Mouse (Mus musculus): ENCODE measurements around the gene Cfap97d1.

DNA sequence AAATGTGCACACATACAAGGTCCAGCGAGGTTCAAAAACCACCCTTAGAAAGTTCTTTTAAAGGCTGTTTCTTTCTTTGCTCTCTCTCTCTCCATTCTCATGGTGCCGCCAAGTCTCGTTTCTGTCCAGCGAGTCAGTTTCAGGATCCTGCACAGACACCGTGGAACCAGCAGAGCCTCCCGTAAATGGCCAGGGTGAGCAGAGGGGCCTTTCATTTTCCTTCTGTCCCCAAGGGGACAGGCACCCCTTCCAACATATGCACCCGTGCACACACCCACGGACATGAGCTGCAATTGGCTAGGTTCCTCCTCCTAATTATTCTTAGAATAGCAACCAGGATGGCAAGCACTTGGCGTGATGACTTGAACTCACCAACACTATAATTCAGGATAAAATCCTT lies 10.6 kb upstream of the Cfap97d1 start:
- TF ChIP-seq CTCF (IDR thresholded peaks at IDR 0.05; ENCODE audit: low read depth) (no peak), EP300 (IDR thresholded peaks at IDR 0.05; ENCODE audit: low read depth) (no peak)

All from liver, postnatal 0 days (tissue).